Mouse (Mus musculus) midbrain, embryonic 12.5 days (tissue): ENCODE data around the gene Cacng4. TPM values are rescaled to one million over a fixed set of nuclear protein-coding genes. Genes with fewer than 3 reads are reported as not detected.

Experiments used
- ATAC-seq: fragments of 200-750 bp; cut with Nextera tagmentation; 2 replicates; pipeline ENCODE4 v1.8.0; 2017; ENCODE audit warnings: low read depth, moderate TSS enrichment, moderate library complexity; ENCODE audit not compliant: low FRiP score
- H3K27ac ChIP-seq: fragments of 300-500 bp; sonication (generic); replicated peaks from 2 replicates; pipeline ENCODE4 v1.5.1; 2016; ENCODE audit warnings: mild to moderate bottlenecking
- H3K27me3 ChIP-seq: fragments of 300-500 bp; sonication (generic); 2 replicates; pipeline ENCODE4 v1.6.1; 2016; ENCODE audit warnings: mild to moderate bottlenecking
- H3K36me3 ChIP-seq: fragments of 300-500 bp; sonication (generic); 2 replicates; pipeline ENCODE4 v1.6.1; 2016
- H3K4me1 ChIP-seq: fragments of 300-500 bp; sonication (generic); 2 replicates; pipeline ENCODE4 v1.6.1; 2016
- H3K4me2 ChIP-seq: fragments of 300-500 bp; sonication (generic); replicated peaks from 2 replicates; pipeline ENCODE4 v1.6.1; 2016; ENCODE audit warnings: mild to moderate bottlenecking, moderate library complexity
- H3K4me3 ChIP-seq: fragments of 300-500 bp; sonication (generic); 2 replicates; pipeline ENCODE4 v1.5.1; 2016; ENCODE audit warnings: mild to moderate bottlenecking
- H3K9ac ChIP-seq: fragments of 300-500 bp; sonication (generic); replicated peaks from 2 replicates; pipeline ENCODE4 v1.6.1; 2016; ENCODE audit warnings: mild to moderate bottlenecking, moderate library complexity
- H3K9me3 ChIP-seq: fragments of 300-500 bp; sonication (generic); 2 replicates; pipeline ENCODE4 v1.6.1; 2016; ENCODE audit warnings: mild to moderate bottlenecking
- WGBS: fragments of 180-500 bp; shearing (Covaris S2); methylation state at CpG from one replicate; pipeline ENCODE4 v1.1.7; 2016; 5-methylcytosine and 5-hydroxymethylcytosine counted together
- polyA plus RNA-seq: library from polyadenylated mRNA; unstranded; fragments of >200 nt; fragmentation: Nextera tagmentation; extraction: Ambion mirVana; gene quantifications from 2 replicates; pipeline ENCODE4 v1.2.1, GENCODE M21; 2016

The Cacng4 gene
- polyA plus RNA-seq, 1 experiment from 2014 or later: 26.3 TPM

DNA sequence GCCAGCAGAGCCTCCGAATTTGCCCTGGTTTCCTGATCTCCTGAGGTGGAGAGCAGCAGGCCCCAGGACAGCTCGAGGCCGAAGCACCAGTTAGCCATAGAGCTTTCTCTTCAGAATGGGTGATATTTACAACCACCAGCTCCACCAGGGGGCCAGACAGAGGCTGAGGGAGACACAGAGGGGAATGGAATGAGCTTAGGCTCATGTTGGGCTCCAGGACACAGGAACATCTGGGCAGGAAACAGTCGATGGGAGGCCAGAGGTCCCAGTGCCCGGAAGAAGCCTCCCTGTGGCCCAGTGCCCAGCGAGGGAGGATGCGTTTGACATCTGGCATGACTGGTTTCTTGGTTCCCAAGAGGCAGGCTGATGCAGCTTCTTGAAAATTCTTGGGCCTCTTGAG is 60.2 kb downstream of the Cacng4 start:
- H3K27me3 ChIP-seq: no peaks in the 10 kb centered on the region
- ATAC-seq: no peak
- H3K4me2 ChIP-seq: no peak overlapping the region
- no peak overlapping the region for H3K27ac ChIP-seq
- no peak overlapping the region for H3K9ac ChIP-seq
- H3K36me3 ChIP-seq: peaks cover 69% of the 10 kb centered on the region
- no peak overlapping the region for H3K4me3 ChIP-seq
- no peaks in the 10 kb centered on the region for H3K9me3 ChIP-seq
- WGBS: 85% methylated on average over 7 of the region's 7 CpGs
- no peaks in the 10 kb centered on the region for H3K4me1 ChIP-seq

- no peak overlapping the region for H3K4me3 ChIP-seq
- no peak for ATAC-seq
- peaks cover 44% of the 10 kb centered on the region for H3K36me3 ChIP-seq
- no peak overlapping the region for H3K4me2 ChIP-seq
- H3K9me3 ChIP-seq: no peaks in the 10 kb centered on the region
- WGBS: 91% methylated on average over 5 of the region's 5 CpGs
- no peaks in the 10 kb centered on the region for H3K4me1 ChIP-seq
- no peak overlapping the region for H3K9ac ChIP-seq
- no peaks in the 10 kb centered on the region for H3K27me3 ChIP-seq
- H3K27ac ChIP-seq: no peak overlapping the region
Observed at GRCm38 (mm10) chr11:107731498-107731897, 62.9 kb downstream of the Cacng4 start.

- H3K27me3 ChIP-seq: no peaks in the 10 kb centered on the region
- H3K4me3 ChIP-seq: no peak overlapping the region
- no peak overlapping the region for H3K9ac ChIP-seq
- no peak overlapping the region for H3K27ac ChIP-seq
- no peaks in the 10 kb centered on the region for H3K4me1 ChIP-seq
- no peak overlapping the region for H3K4me2 ChIP-seq
- WGBS: 87% methylated on average over 4 of the region's 4 CpGs
- H3K36me3 ChIP-seq: peaks cover 38% of the 10 kb centered on the region
- no peaks in the 10 kb centered on the region for H3K9me3 ChIP-seq
- ATAC-seq: no peak
Observed at GRCm38 (mm10) chr11:107730940-107731339, 63.4 kb downstream of the Cacng4 start.

DNA sequence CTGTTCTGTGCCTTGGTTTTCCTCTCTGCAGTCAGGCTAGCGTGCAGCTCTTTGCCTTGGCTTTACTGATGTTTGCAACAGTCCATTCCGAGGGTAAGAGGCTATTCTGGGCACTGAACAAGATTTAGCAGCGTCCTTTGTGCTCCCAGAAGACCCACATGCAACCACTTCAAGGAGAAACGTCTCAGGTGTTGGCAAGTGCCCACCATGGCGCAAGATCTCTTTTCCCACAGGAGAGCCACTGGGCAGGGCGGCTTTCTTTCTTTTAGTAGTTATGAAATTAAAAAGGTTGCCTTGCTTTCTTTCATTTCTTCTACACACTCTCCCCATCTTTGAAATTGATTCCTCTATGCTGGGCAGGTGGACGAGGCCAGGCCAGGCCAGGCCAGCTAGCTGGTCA is 65.2 kb downstream of the Cacng4 start:
- H3K36me3 ChIP-seq: peaks cover 20% of the 10 kb centered on the region
- H3K4me3 ChIP-seq: no peak overlapping the region
- ATAC-seq: no peak
- no peak overlapping the region for H3K4me2 ChIP-seq
- H3K27me3 ChIP-seq: no peaks in the 10 kb centered on the region
- no peak overlapping the region for H3K27ac ChIP-seq
- H3K9me3 ChIP-seq: no peaks in the 10 kb centered on the region
- H3K4me1 ChIP-seq: no peaks in the 10 kb centered on the region
- WGBS: 86% methylated on average over 7 of the region's 7 CpGs
- H3K9ac ChIP-seq: no peak overlapping the region

DNA sequence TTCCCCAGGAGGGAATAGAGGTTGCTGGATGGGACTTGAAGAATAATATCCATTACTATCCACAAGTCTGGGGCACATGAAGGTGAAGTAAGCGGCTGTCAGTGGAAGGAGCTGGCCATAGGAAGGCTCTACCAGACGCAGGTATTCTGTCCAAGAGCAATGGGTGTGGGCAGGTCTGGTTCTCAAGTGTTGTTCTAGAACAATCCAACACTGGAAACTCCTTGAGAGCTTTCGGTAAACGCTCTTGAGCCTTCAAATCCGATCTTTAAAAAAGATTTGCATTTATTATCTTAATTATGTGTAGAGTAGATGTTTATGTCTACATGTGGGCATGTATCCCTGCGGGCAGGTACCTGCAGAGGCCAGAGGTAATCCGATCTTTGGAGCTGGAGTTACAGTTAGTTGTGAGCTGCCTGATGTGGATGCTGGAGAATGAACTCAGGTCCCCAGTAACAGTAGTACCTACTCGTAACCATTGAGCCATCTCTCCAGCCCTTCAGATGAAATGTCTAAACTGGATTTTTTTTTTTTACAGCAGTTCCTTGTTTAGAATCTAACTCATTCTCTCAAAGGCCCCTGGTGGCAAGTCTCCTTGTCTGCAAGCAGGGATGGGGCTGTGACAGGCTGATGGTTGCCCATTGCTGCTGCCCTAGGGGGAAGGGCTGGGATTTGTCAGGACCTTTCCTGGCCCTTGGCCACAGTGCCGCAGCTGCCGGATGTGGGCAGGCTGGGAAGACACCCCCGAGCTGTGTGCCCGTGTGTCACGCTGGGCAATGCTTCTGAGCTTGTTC is 66.1 kb downstream of the Cacng4 start:
- no peaks in the 10 kb centered on the region for H3K4me1 ChIP-seq
- no peaks in the 10 kb centered on the region for H3K9me3 ChIP-seq
- no peaks in the 10 kb centered on the region for H3K27me3 ChIP-seq
- peaks cover 13% of the 10 kb centered on the region for H3K36me3 ChIP-seq
- no peak overlapping the region for H3K9ac ChIP-seq
- no peak overlapping the region for H3K4me2 ChIP-seq
- no peak overlapping the region for H3K4me3 ChIP-seq
- WGBS: 87% methylated on average over 13 of the region's 13 CpGs
- no peak overlapping the region for H3K27ac ChIP-seq
- no peak for ATAC-seq

GRCm38 (mm10) chr11:107724603-107725002 is 69.8 kb downstream of the Cacng4 start:
- 95% methylated on average over 8 of the region's 8 CpGs for WGBS
- Histone ChIP-seq H3K9me3 (no peaks in the 10 kb centered on the region), H3K4me3 (no peak overlapping the region), H3K9ac (no peak overlapping the region), H3K36me3 (no peaks in the 10 kb centered on the region), H3K27ac (no peak overlapping the region), H3K4me1 (no peaks in the 10 kb centered on the region), H3K27me3 (no peaks in the 10 kb centered on the region), H3K4me2 (no peak overlapping the region)
- no peak for ATAC-seq

GRCm38 (mm10) chr11:107721057-107721456 is 73.3 kb downstream of the Cacng4 start:
- WGBS: 89% methylated on average over 7 of the region's 7 CpGs
- Histone ChIP-seq H3K9me3 (0 out of 2 replicates have a peak, but pooled peaks cover 4% of the 10 kb centered on the region), H3K36me3 (no peaks in the 10 kb centered on the region), H3K4me1 (no peaks in the 10 kb centered on the region; the same call in 1 of the 2 replicates), H3K27ac (no peak overlapping the region), H3K27me3 (peaks cover 3% of the 10 kb centered on the region; the same call in 1 of the 2 replicates), H3K4me3 (no peak overlapping the region), H3K4me2 (no peak overlapping the region), H3K9ac (no peak overlapping the region)
- ATAC-seq: no peak

GRCm38 (mm10) chr11:107720264-107721021 is 73.9 kb downstream of the Cacng4 start:
- no peak for ATAC-seq
- Histone ChIP-seq H3K9ac (no peak overlapping the region), H3K27ac (no peak overlapping the region), H3K9me3 (0 out of 2 replicates have a peak, but pooled peaks cover 4% of the 10 kb centered on the region), H3K36me3 (no peaks in the 10 kb centered on the region), H3K4me3 (no peak overlapping the region), H3K4me1 (no peaks in the 10 kb centered on the region; the same call in 1 of the 2 replicates), H3K4me2 (no peak overlapping the region), H3K27me3 (peaks cover 3% of the 10 kb centered on the region; the same call in 1 of the 2 replicates)
- 90% methylated on average over 9 of the region's 9 CpGs for WGBS

- H3K4me3 ChIP-seq: no peak within 1 kb of the TSS
- no peak within 1 kb of the TSS for H3K9ac ChIP-seq
- no peaks in the 10 kb centered on the region for H3K36me3 ChIP-seq
- no peaks in the 10 kb centered on the region; the same call in 1 of the 2 replicates for H3K4me1 ChIP-seq
- no peak within 1 kb of the TSS for H3K4me2 ChIP-seq
- H3K27me3 ChIP-seq: peaks cover 3% of the 10 kb centered on the region; the same call in 1 of the 2 replicates
- WGBS: 81% methylated on average over 16 of the region's 16 CpGs
- ATAC-seq: no peak
- no peak within 1 kb of the TSS for H3K27ac ChIP-seq
- 0 out of 2 replicates have a peak, but pooled peaks cover 4% of the 10 kb centered on the region for H3K9me3 ChIP-seq
Observed at GRCm38 (mm10) chr11:107716332-107716938, 77.9 kb downstream of the Cacng4 start, which contains the start of gene Cacng1. Gene Cacng1, minus strand, starts transcription at chr11:107716522.

DNA sequence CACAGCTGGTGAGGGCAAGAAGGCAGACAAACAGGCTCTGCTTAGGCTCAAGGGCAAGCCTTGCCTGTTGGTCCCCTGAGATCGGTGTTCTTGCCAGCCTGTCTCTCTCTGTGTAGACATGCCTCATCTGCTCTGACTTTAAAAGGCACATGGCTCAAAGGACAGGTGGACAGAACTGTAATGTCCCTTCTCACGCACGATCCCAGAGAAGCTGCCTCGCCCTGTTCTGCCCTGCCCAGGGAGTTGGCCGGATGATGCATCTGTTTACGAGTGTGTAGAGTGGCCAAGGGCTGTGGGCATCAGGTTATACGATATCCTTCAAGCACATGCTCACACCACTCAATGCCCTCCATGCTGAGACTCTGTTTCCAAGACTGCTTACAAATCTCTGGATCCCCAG is 80.0 kb downstream of the Cacng4 start:
- no peak for ATAC-seq
- H3K27ac ChIP-seq: no peak overlapping the region
- H3K36me3 ChIP-seq: no peaks in the 10 kb centered on the region
- no peak overlapping the region for H3K4me3 ChIP-seq
- WGBS: 87% methylated on average over 7 of the region's 7 CpGs
- H3K27me3 ChIP-seq: peaks cover 15% of the 10 kb centered on the region; the same call in 1 of the 2 replicates
- H3K4me2 ChIP-seq: no peak overlapping the region
- H3K9me3 ChIP-seq: 0 out of 2 replicates have a peak, but pooled peaks cover 4% of the 10 kb centered on the region
- H3K9ac ChIP-seq: no peak overlapping the region
- no peaks in the 10 kb centered on the region; the same call in 1 of the 2 replicates for H3K4me1 ChIP-seq

DNA sequence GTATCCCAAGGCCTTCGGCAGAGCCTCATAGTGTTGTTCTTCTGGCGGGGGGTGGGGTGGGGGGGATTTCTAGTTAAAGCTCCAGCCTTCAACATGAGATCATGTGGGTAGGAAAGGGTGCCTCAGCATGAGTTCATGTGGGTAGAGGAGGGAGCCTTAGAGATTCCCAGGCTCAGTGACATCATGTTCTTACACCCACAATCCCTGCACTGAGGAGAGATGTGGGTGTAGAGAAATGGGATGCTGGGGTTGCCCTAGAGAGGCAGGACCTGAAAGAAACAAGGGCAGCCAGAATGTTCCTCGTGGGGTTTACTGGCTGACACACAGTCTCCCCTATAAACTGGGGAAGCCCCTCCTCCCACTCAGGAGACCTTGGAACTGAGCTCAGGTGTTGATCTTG is 84.0 kb downstream of the Cacng4 start:
- Histone ChIP-seq H3K4me2 (no peak overlapping the region), H3K27me3 (peaks cover 33% of the 10 kb centered on the region), H3K4me3 (no peak overlapping the region), H3K9ac (no peak overlapping the region), H3K9me3 (no peaks in the 10 kb centered on the region), H3K36me3 (no peaks in the 10 kb centered on the region), H3K4me1 (peaks cover 17% of the 10 kb centered on the region), H3K27ac (no peak overlapping the region)
- 76% methylated on average over 3 of the region's 3 CpGs for WGBS
- ATAC-seq: no peak
